Mouse (Mus musculus): ENCODE results near the gene Fam183b. TPM values are rescaled to one million over a fixed set of nuclear protein-coding genes. Genes with fewer than 3 reads are reported as not detected.
"Not testable (repeated sequence)": the region's sequence is repeated elsewhere in the genome, so short reads cannot be mapped to it uniquely, and the experiment has no call there.

Fam183b gene
- polyA plus RNA-seq, 1 experiment from 2014 or later: 0.35 TPM

- not testable (repeated sequence) for H3K4me3 ChIP-seq (replicated peaks); ATAC-seq (replicated peaks; ENCODE audit: low FRiP score); H3K4me2 ChIP-seq; H3K36me3 ChIP-seq; H3K27me3 ChIP-seq; H3K9ac ChIP-seq; H3K4me1 ChIP-seq; H3K27ac ChIP-seq; H3K9me3 ChIP-seq (replicated peaks)
- 77% methylated on average over 18 of the region's 18 CpGs for WGBS
Measured at GRCm38 (mm10) chr11:58751096-58751495, 50.7 kb downstream of the Fam183b start.

Other genes starting within 250 kb of the Fam183b start
- gene Olfr328, start 246.3 kb downstream of the Fam183b start, polyA plus RNA-seq (2015; fragmentation: Nextera tagmentation; extraction: Ambion mirVana): 0.05 and 0.09 TPM in 2 replicates
- gene Olfr224, start 231.4 kb downstream of the Fam183b start, polyA plus RNA-seq (2015; fragmentation: Nextera tagmentation; extraction: Ambion mirVana): not detected in 2 replicates
- gene Olfr325, start 224.2 kb downstream of the Fam183b start, polyA plus RNA-seq (2015; fragmentation: Nextera tagmentation; extraction: Ambion mirVana): not detected in 2 replicates
- gene Olfr324, start 206.8 kb downstream of the Fam183b start, polyA plus RNA-seq (2015; fragmentation: Nextera tagmentation; extraction: Ambion mirVana): not detected in 2 replicates
- gene 2210407C18Rik, start 185.9 kb downstream of the Fam183b start, polyA plus RNA-seq (2015; fragmentation: Nextera tagmentation; extraction: Ambion mirVana): not detected in 2 replicates
- not detected in 2 replicates for gene Olfr323, start 171.5 kb downstream of the Fam183b start, polyA plus RNA-seq (2015; fragmentation: Nextera tagmentation; extraction: Ambion mirVana)
- 0.13 and 0.33 TPM in 2 replicates for gene Trim58, start 161.5 kb downstream of the Fam183b start, polyA plus RNA-seq (2015; fragmentation: Nextera tagmentation; extraction: Ambion mirVana)
- gene Olfr322, start 143.2 kb downstream of the Fam183b start, polyA plus RNA-seq (2015; fragmentation: Nextera tagmentation; extraction: Ambion mirVana): 0.04 TPM in 1 of 2 replicates, not detected in the other
- not detected in 2 replicates for gene Olfr320, start 120.9 kb downstream of the Fam183b start, polyA plus RNA-seq (2015; fragmentation: Nextera tagmentation; extraction: Ambion mirVana)
- not detected in 2 replicates for gene Olfr319, start 102.8 kb downstream of the Fam183b start, polyA plus RNA-seq (2015; fragmentation: Nextera tagmentation; extraction: Ambion mirVana)
- gene Olfr318, start 77.9 kb downstream of the Fam183b start, polyA plus RNA-seq (2015; fragmentation: Nextera tagmentation; extraction: Ambion mirVana): not detected in 2 replicates
- not detected in 2 replicates for gene Olfr317, start 62.7 kb downstream of the Fam183b start, polyA plus RNA-seq (2015; fragmentation: Nextera tagmentation; extraction: Ambion mirVana)
- not detected in 2 replicates for gene Olfr316, start 49.2 kb downstream of the Fam183b start, polyA plus RNA-seq (2015; fragmentation: Nextera tagmentation; extraction: Ambion mirVana)
- gene Olfr315, start 28.8 kb downstream of the Fam183b start, polyA plus RNA-seq (2015; fragmentation: Nextera tagmentation; extraction: Ambion mirVana): not detected in 2 replicates
- not detected in 2 replicates for gene Olfr314, start 19.0 kb downstream of the Fam183b start, polyA plus RNA-seq (2015; fragmentation: Nextera tagmentation; extraction: Ambion mirVana)
- not detected in 2 replicates for gene Olfr313, start 13.0 kb upstream of the Fam183b start, polyA plus RNA-seq (2015; fragmentation: Nextera tagmentation; extraction: Ambion mirVana)
- not detected in 2 replicates for gene Olfr312, start 27.3 kb upstream of the Fam183b start, polyA plus RNA-seq (2015; fragmentation: Nextera tagmentation; extraction: Ambion mirVana)
- not detected in 2 replicates for gene Olfr311, start 37.3 kb upstream of the Fam183b start, polyA plus RNA-seq (2015; fragmentation: Nextera tagmentation; extraction: Ambion mirVana)
- gene Gm12258, start 45.2 kb upstream of the Fam183b start, polyA plus RNA-seq (2015; fragmentation: Nextera tagmentation; extraction: Ambion mirVana): 7.2 and 9.0 TPM in 2 replicates
- gene 2810021J22Rik, start 65.3 kb upstream of the Fam183b start, polyA plus RNA-seq (2015; fragmentation: Nextera tagmentation; extraction: Ambion mirVana): 8.8 and 9.9 TPM in 2 replicates
- gene Zfp39, start 102.3 kb upstream of the Fam183b start, polyA plus RNA-seq (2015; fragmentation: Nextera tagmentation; extraction: Ambion mirVana): 5.2 and 6.9 TPM in 2 replicates
- 0.10 and 0.30 TPM in 2 replicates for gene Btnl10, start 115.9 kb upstream of the Fam183b start, polyA plus RNA-seq (2015; fragmentation: Nextera tagmentation; extraction: Ambion mirVana)
- 243 and 247 TPM in 2 replicates for gene Rnf187, start 137.0 kb upstream of the Fam183b start, polyA plus RNA-seq (2015; fragmentation: Nextera tagmentation; extraction: Ambion mirVana)
- gene Hist3h2ba, start 147.0 kb upstream of the Fam183b start, polyA plus RNA-seq (2015; fragmentation: Nextera tagmentation; extraction: Ambion mirVana): 81.6 and 82.0 TPM in 2 replicates
- 36.4 and 40.3 TPM in 2 replicates for gene Hist3h2a, start 152.7 kb upstream of the Fam183b start, polyA plus RNA-seq (2015; fragmentation: Nextera tagmentation; extraction: Ambion mirVana)
- gene Trim17, start 152.7 kb upstream of the Fam183b start, polyA plus RNA-seq (2015; fragmentation: Nextera tagmentation; extraction: Ambion mirVana): 0.58 and 0.71 TPM in 2 replicates
- 20.0 and 20.6 TPM in 2 replicates for gene Trim11, start 176.1 kb upstream of the Fam183b start, polyA plus RNA-seq (2015; fragmentation: Nextera tagmentation; extraction: Ambion mirVana)

Measured in kidney, embryonic 15.5 days (tissue).